Mouse (Mus musculus) hindbrain, embryonic 11.5 days (tissue): ENCODE measurements around the gene Rnf224. TPM values are rescaled to one million over a fixed set of nuclear protein-coding genes. Genes with fewer than 3 reads are reported as not detected.

Experiments used
- ATAC-seq: fragments of 200-750 bp; cut with Nextera tagmentation; 2 replicates; pipeline ENCODE4 v1.8.0; 2017; ENCODE audit warnings: mild to moderate bottlenecking, moderate TSS enrichment, moderate library complexity; ENCODE audit not compliant: low FRiP score
- DNase-seq: peaks from one replicate; pipeline ENCODE4 v3.0.0-alpha.2; 2015; ENCODE audit warnings: low spot score
- H3K27ac ChIP-seq: fragments of 300-500 bp; sonication (generic); 2 replicates; pipeline ENCODE4 v1.5.1; 2014; ENCODE audit warnings: mild to moderate bottlenecking, low read depth, low read length
- H3K27me3 ChIP-seq: fragments of 300-500 bp; sonication (generic); 2 replicates; pipeline ENCODE4 v1.6.1; 2014; ENCODE audit warnings: mild to moderate bottlenecking, low read length, moderate library complexity, mixed read lengths; ENCODE audit not compliant: control insufficient read depth, insufficient read depth
- H3K36me3 ChIP-seq: fragments of 300-500 bp; sonication (generic); 2 replicates; pipeline ENCODE4 v1.6.1; 2014; ENCODE audit warnings: mild to moderate bottlenecking, low read length, moderate library complexity, mixed read lengths; ENCODE audit not compliant: control insufficient read depth, insufficient read depth
- H3K4me1 ChIP-seq: fragments of 300-500 bp; sonication (generic); replicated peaks from 2 replicates; pipeline ENCODE4 v1.6.1; 2014; ENCODE audit warnings: low read length, mixed read lengths; ENCODE audit not compliant: control insufficient read depth, insufficient read depth
- H3K4me2 ChIP-seq: fragments of 300-500 bp; sonication (generic); replicated peaks from 2 replicates; pipeline ENCODE4 v1.6.1; 2014; ENCODE audit warnings: mild to moderate bottlenecking, low read depth, low read length
- H3K4me3 ChIP-seq: fragments of 300-500 bp; sonication (generic); 2 replicates; pipeline ENCODE4 v1.5.1; 2014; ENCODE audit warnings: low read depth, low read length
- H3K9ac ChIP-seq: fragments of 300-500 bp; sonication (generic); 2 replicates; pipeline ENCODE4 v1.6.1; 2014; ENCODE audit warnings: low read depth, low read length
- H3K9me3 ChIP-seq: fragments of 300-500 bp; sonication (generic); 2 replicates; pipeline ENCODE4 v1.6.1; 2016; ENCODE audit warnings: low read length; ENCODE audit not compliant: control insufficient read depth
- WGBS: fragments of 180-500 bp; shearing (Covaris S2); extraction: QIAGEN DNeasy Blood & Tissue Kit; methylation state at CpG from one replicate; pipeline ENCODE4 v1.1.7; 2014; 5-methylcytosine and 5-hydroxymethylcytosine counted together
- polyA plus RNA-seq: library from polyadenylated mRNA; unstranded; fragments of >200 nt; fragmentation: Nextera tagmentation; extraction: Ambion mirVana; gene quantifications from 2 replicates; pipeline ENCODE4 v1.2.1, GENCODE M21; 2014

Gene Rnf224
- polyA plus RNA-seq, 1 experiment from 2014 or later = not detected

DNA sequence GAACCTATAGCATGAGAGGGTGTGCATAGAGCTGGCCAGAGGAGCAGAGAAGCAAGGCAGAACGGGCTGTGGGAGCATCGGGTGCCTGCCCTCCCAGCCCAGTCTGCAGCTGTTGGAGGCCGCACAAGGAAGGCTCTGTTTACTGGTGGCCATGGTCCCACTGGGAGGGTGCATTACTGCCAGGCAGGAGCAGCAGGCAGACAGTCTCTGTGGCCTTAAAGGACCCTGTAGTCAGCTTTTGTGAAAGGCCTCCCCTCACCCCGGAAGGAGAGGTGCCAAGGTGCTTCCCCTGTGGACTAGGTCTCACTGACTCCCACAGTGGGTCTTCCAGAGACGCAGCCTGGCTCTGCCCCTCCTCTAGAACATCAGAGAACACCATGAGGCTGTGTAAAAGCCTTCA is 9.7 kb downstream of the Rnf224 start:
- H3K9me3 ChIP-seq = no peaks in the 10 kb centered on the region
- WGBS = 79% methylated on average over 5 of the region's 5 CpGs
- H3K27ac ChIP-seq = no peak overlapping the region
- H3K27me3 ChIP-seq = no peaks in the 10 kb centered on the region
- no peaks in the 10 kb centered on the region for H3K36me3 ChIP-seq
- DNase-seq = no peak
- ATAC-seq = no peak
- H3K4me2 ChIP-seq = no peak overlapping the region
- no peak overlapping the region for H3K9ac ChIP-seq
- no peak overlapping the region for H3K4me3 ChIP-seq
- H3K4me1 ChIP-seq = peaks cover 5% of the 10 kb centered on the region; the same call in 1 of the 2 replicates

DNA sequence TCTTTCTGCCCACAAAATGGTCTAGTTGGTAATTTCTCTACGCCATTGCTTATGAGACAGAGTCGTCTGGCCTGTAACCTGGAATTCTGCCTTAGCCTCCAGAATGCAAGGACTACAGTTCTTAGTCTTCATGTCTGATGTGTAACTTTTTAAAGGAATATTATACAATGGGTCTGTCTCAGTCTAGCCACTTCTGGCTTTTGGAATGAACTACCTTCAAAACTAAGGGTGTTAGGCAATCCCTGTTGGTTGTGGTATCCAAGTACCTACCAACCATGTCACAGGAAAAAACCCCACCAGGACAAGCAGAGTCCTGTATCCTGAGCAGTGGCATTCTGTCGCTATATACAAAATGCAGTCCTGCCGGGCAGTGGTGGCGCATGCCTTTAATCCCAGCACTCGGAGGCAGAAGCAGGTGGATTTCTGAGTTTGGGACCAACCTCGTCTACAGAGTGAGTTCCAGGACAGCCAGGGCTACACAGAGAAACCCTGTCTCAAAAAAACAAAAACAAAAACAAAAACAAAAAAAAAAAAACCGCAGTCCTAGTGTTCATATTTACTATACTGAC is 10.7 kb downstream of the Rnf224 start:
- ATAC-seq = no peak
- H3K4me2 ChIP-seq = peak overlapping the region; percentile 33; the same call in 1 of the 2 replicates
- peak overlapping the region; percentile 94 for H3K27ac ChIP-seq
- H3K27me3 ChIP-seq = no peaks in the 10 kb centered on the region
- H3K4me1 ChIP-seq = peaks cover 5% of the 10 kb centered on the region; the same call in 1 of the 2 replicates
- WGBS = 81% methylated on average over 8 of the region's 8 CpGs
- H3K9ac ChIP-seq = peak overlapping the region; percentile 54; the same call in 1 of the 2 replicates
- H3K4me3 ChIP-seq = peak overlapping the region; percentile 37; the same call in 1 of the 2 replicates
- DNase-seq = no peak
- no peaks in the 10 kb centered on the region for H3K36me3 ChIP-seq
- no peaks in the 10 kb centered on the region for H3K9me3 ChIP-seq

DNA sequence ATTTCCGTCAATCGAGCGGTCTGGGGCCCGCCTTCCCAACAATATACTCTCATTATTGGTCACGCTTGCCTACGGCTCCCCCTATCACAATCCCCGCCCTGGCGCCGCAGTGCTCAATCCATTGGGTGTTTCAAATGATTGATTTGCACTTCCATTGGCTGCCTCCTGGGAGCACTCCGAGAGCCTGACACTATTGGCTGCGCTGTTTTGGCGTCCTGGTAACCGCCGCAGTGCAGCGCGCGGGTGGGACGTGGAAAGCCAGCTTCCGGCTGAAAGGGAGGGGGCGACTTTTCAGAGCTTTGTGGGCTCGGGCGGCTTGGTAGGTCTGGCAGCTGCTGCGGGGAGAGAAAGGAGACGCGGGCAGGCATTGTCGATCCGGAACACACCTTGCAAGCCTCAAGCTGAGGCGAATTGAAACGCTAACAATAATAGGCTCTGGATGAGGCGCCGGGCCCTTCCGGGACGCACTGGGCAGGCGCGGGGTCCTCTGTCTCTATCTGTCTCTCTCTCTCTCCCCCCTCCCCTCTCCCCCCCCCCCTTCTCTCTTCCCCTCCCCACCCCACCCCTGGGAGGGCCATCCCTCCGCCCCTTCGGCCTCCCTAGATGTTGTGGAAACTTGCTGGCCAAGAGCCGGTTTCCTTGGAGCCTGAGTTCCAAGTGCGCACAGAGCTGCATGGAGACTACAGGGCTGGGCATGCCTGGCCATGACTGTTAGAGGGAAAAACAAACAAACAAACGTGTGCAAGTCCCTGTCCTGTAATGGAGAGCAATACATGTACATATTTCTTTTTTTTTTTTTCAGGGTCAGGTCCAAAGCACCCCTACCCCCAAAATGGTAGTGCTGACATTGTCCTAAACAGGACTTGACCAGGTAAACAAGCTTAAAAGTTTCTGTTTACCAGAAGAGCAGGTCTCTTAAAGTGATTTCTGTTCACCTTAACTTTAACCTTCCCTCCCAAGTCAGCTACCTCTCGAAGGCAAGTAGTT is 11.5 kb downstream of the Rnf224 start:
- WGBS = 2% methylated on average over 39 of the region's 41 CpGs
- peak overlapping the region; percentile 94 for H3K27ac ChIP-seq
- DNase-seq (peak; percentile 97), ATAC-seq (peak; percentile 97)
- H3K36me3 ChIP-seq = no peaks in the 10 kb centered on the region
- no peaks in the 10 kb centered on the region for H3K27me3 ChIP-seq
- peak overlapping the region; percentile 54 for H3K9ac ChIP-seq
- H3K4me3 ChIP-seq = peak overlapping the region; percentile 85
- H3K9me3 ChIP-seq = no peaks in the 10 kb centered on the region
- peaks cover 5% of the 10 kb centered on the region; the same call in 1 of the 2 replicates for H3K4me1 ChIP-seq
- H3K4me2 ChIP-seq = peak overlapping the region; percentile 33

DNA sequence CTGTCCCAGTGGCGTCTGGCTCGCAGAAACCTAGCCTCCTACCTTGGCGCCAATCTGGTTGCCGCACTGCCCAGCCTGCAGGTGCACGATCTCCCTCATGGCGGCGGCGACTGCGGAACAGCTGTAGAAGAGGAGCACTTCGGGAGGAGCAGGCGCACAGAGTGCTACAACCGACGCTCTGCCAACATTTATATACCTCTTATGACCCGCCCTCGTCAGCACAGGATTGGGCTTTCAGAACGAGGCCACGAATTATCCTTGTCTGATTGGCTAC is 12.2 kb downstream of the Rnf224 start, which contains the start of gene Tubb4b:
TSS of gene Tubb4b (minus strand) at position 211 of the 274 bp plus-strand sequence.
- 0% methylated on average over 17 of the region's 17 CpGs for WGBS
- DNase-seq = no peak

DNA sequence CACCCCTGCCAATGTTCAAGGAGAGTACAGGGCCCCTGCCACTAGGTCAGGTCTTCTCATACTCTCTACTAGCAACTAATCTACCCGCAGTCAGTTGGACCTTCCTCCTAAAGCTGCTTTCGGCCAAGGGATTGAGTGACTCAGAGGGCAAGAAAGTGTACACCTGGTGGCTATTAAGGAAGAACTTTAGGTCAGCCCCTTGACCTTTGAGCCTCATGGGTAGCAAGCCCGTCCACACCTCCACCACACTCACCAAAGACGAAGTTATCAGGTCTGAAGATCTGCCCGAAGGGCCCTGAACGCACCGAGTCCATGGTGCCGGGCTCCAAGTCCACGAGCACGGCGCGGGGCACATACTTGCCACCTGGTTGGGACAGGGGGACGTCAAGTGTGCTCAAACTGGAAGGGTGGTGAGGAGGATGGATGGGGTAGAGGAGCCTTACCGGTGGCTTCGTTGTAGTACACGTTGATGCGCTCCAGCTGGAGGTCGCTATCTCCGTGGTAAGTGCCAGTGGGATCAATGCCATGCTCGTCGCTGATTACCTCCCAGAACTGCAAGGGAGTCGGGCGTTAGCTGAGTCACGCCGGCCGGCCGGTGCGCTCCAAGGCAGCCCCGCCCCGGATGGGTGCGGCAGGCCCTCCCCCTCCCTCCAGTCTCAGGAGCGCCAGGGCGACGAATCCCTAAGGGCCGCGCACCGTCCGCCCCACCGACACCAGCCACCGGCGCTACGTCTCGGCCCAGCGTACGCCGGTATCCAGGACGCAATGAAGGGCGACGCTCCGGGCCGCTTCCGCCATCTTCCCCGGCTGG is 12.7 kb downstream of the Rnf224 start:
- no peak for DNase-seq
- H3K9ac ChIP-seq = peak overlapping the region; percentile 83
- WGBS = 2% methylated on average over 53 of the region's 53 CpGs

More for the DNA sequence above, 12.2 kb downstream of the Rnf224 start, which contains the start of gene Tubb4b:
- Histone ChIP-seq H3K4me2 (peak within 1 kb of the TSS; percentile 92), H3K4me1 (peaks cover 5% of the 10 kb centered on the region; the same call in 1 of the 2 replicates), H3K9ac (peak within 1 kb of the TSS; percentile 83), H3K27ac (peak within 1 kb of the TSS; percentile 94), H3K27me3 (no peaks in the 10 kb centered on the region), H3K36me3 (no peaks in the 10 kb centered on the region), H3K9me3 (no peaks in the 10 kb centered on the region), H3K4me3 (peak within 1 kb of the TSS; percentile 85)
- ATAC-seq = no peak

GRCm38 (mm10) chr2:25221331-25221772 is 15.2 kb downstream of the Rnf224 start:
- Histone ChIP-seq H3K27ac (no peak overlapping the region), H3K4me2 (no peak overlapping the region), H3K27me3 (no peaks in the 10 kb centered on the region), H3K9me3 (no peaks in the 10 kb centered on the region), H3K36me3 (no peaks in the 10 kb centered on the region), H3K4me3 (no peak overlapping the region), H3K9ac (no peak overlapping the region), H3K4me1 (peaks cover 2% of the 10 kb centered on the region; the same call in 1 of the 2 replicates)
- 80% methylated on average over 5 of the region's 5 CpGs for WGBS
- DNase-seq = no peak
- ATAC-seq = no peak

More for the DNA sequence above, 12.7 kb downstream of the Rnf224 start:
- ATAC-seq = peak; percentile 39
- H3K4me1 ChIP-seq = peaks cover 5% of the 10 kb centered on the region; the same call in 1 of the 2 replicates
- H3K9me3 ChIP-seq = no peaks in the 10 kb centered on the region
- peak overlapping the region; percentile 85 for H3K27ac ChIP-seq
- peak overlapping the region; percentile 85 for H3K4me3 ChIP-seq
- H3K4me2 ChIP-seq = peak overlapping the region; percentile 92
- no peaks in the 10 kb centered on the region for H3K27me3 ChIP-seq
- H3K36me3 ChIP-seq = no peaks in the 10 kb centered on the region

DNA sequence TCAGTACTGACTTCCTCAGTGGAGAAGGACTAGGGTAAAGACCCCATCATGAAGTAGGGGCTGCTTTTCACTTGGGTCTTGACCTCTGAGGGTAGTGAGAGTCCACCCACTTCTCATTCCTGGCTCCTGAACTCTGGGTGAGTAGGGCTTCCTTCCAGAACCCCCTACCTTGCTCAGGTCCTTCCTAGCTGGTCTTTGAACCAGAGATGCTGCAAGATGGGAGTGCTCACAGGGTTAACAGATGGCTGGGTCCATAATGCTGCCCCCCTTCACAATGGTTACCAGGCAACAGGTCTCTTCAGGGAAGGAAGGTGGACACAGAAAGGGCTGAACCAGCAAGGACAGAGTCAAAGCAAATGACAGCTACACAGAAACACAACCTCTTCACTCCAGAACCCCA is 18.1 kb downstream of the Rnf224 start, which contains the start of gene Fam166a:
TSS of gene Fam166a (plus strand) at position 301 of the 400 bp plus-strand sequence.
- Histone ChIP-seq H3K4me2 (no peak within 1 kb of the TSS), H3K4me1 (no peaks in the 10 kb centered on the region), H3K27me3 (no peaks in the 10 kb centered on the region), H3K4me3 (no peak within 1 kb of the TSS), H3K9ac (no peak within 1 kb of the TSS), H3K27ac (no peak within 1 kb of the TSS), H3K36me3 (no peaks in the 10 kb centered on the region), H3K9me3 (no peaks in the 10 kb centered on the region)
- DNase-seq = no peak
- no peak for ATAC-seq

DNA sequence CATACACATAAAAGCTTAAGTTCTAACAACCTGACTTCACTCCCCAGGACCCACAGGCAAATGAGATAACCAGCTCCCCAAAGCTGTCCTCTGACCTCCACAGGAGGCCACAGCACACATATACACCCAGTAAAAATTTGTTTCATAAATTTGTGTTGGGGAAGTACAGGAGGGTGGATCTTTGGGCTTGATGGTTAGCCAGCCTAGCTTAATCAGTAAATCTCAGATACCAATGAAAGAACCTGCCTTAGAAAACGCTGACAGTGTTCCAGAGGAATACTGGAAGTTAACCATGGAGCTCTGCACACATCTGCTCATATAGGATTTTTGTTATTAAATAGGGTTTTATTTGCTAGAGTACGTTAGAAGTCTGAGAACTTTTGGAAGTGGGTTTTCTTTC is 18.9 kb downstream of the Rnf224 start:
- H3K9me3 ChIP-seq = no peaks in the 10 kb centered on the region
- no peaks in the 10 kb centered on the region for H3K27me3 ChIP-seq
- DNase-seq = no peak
- H3K27ac ChIP-seq = no peak overlapping the region
- H3K36me3 ChIP-seq = no peaks in the 10 kb centered on the region
- 68% methylated on average over 2 of the region's 2 CpGs for WGBS
- no peaks in the 10 kb centered on the region for H3K4me1 ChIP-seq
- no peak overlapping the region for H3K4me3 ChIP-seq
- no peak for ATAC-seq
- no peak overlapping the region for H3K4me2 ChIP-seq
- no peak overlapping the region for H3K9ac ChIP-seq
